Mouse (Mus musculus): Measurements from ENCODE around the gene Irs2.

Irs2 gene

DNA sequence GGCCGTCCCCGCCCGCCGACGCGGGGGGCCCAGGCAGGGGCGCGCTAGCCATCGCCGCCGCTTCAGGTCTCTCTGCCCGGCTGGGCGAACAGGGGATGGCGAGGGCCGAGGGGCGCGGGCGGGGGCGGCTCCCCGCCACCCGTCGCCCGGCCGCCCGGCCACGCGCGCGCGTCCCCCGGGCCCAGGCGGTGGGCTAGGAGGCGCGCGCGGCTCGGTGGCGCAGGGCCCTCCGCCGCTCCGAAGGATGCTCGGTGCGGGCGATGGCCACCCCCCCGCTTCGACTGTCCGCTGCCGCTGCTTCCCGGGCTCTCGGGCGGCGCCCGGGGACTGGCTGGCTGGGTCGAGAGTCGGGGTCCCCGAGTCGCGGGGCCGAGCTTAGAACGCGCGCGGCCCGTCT lies at the start of gene Irs2:
Irs2 (minus strand) TSS at position 80 of the 397 bp plus-strand sequence.
- no peak for DNase-seq (ENCODE audit: low spot score)

DNA sequence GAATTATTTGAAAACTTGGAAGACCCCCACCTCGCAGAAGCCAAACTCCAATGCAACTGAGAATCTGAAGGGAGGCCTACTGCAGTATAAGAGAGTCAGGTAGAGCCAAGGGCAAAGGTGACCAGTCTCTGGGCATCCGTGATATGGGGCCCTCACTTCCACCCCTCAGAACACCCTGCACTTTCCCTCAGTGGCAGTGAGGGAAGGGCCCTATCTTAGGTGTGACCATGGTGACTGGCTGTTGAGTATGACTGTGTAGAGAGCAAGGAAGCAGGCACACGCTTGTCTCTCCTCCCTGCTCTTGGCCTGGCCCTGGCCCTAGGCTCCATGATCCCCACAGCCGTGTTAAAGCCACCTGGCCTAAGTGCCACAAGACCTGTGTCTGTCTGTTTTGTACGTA lies 48.4 kb upstream of the Irs2 start:
- DNase-seq (ENCODE audit: low spot score): no peak

DNA sequence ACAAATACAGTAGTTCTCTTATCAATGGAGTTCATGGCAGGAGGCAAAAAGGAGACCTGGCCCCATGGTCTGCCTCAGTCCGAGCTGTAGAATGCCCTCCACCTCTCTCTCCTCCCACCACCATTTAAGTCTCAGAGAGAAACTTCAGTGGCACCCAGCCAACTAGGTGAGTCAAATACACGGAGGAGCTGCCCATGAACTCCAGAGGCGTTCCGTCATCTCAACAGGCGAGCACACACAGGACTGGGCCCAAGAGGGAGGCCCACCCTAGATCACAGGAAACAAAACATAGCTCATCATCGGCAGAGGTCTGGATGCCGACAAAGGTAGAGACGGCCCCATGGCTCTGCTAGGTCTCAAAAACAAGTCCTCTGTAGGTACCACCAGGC lies 47.9 kb upstream of the Irs2 start:
- no peak for DNase-seq (ENCODE audit: low spot score)

DNA sequence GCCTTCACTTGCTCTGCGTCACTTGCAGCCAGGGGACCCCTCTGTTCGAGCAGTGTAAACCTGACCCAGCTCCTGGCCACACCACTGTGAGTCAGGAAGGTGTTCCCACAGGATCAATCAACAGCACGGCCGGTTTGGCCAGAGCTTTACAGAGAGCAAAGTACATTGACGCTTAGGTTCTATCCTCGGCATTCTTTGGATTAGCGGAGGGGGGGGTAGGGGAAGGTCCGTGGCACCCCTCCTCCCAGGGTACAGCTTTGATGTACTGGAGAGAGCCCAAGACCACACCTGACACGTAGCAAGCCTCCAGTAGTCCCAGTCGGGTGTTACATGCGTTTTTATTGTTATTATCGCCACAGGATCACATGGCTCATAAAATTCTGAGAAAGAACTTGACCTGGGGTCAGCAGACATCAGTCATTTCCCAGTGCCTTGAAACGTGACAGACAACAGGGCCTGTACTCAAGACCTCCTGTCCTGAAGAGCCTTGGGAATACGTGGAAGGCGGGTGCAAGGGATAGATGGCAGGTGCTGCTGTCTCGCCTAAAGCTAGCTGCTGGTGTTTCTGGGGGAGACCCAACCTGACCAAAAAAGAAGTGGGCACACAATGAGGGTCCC lies 47.4 kb upstream of the Irs2 start:
- peak; percentile 80 for DNase-seq (ENCODE audit: low spot score)

- no peak for DNase-seq (ENCODE audit: low spot score)
Measured at GRCm38 (mm10) chr8:11049835-11050234, 41.6 kb upstream of the Irs2 start.

GRCm38 (mm10) chr8:11047812-11048211 lies 39.6 kb upstream of the Irs2 start:
- peak; percentile 49 for DNase-seq (ENCODE audit: low spot score)

DNA sequence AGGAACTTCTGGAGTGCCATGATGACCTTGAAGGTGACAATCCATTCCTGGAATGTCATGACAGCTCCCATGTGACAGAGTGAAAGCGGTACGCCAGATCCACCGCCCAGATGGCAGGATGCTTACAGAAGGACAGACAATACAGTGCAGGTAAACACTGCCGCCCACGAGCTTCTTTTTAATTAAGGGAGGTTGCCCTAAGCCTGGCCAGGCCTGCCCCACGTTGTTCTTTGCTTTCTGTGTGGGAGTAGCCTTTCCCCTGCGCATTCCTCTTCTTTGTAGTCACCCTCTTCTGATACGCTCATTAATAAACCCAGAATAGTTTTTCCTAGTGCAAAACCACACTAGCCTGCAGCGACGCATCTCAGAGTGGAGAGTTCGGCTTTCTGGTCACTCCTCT lies 36.4 kb upstream of the Irs2 start:
- DNase-seq (ENCODE audit: low spot score): no peak

DNA sequence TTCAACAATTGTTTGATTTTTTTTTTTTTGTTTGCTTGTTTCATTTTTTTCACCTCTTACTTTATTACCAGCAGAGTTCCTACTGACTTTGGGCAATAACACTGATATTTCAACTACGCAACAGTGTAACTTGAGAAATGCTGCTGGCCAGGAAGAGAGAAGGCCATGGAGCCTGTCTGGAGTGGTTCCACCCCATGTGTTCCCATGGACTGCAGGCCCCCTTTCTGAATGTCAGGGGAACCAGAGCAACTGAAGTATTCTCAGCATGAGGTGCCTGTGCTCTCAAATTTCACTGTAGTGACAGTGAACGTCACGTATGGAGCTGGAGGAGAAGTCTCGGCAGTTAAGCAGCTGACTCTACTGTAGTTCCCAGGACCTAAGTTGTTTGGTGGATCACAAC lies 35.3 kb upstream of the Irs2 start:
- DNase-seq (ENCODE audit: low spot score): no peak

- no peak for DNase-seq (ENCODE audit: low spot score)
Measured at GRCm38 (mm10) chr8:11042872-11043587, 34.8 kb upstream of the Irs2 start.

- no peak for DNase-seq (ENCODE audit: low spot score)
Measured at GRCm38 (mm10) chr8:11040088-11040487, 31.8 kb upstream of the Irs2 start.

DNA sequence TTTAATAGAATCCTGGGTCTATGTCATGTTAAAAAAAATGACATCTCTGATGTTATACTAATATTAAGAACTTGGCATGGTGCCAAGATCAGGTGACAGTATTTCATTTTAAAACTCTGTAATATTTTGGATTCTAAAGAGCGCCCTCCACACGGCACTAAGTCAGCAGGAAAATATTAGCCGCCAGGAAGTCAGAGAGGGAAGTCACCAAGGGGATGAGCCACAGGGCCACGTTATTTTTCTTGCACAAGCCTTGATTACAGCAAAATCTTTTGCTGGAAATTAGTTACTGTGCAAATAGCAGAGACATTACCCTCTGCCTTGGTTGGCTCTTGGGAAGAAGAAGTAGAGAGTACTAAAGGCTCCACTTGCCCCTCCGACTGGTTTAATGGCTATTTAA lies 30.5 kb upstream of the Irs2 start:
- no peak for DNase-seq (ENCODE audit: low spot score)

DNA sequence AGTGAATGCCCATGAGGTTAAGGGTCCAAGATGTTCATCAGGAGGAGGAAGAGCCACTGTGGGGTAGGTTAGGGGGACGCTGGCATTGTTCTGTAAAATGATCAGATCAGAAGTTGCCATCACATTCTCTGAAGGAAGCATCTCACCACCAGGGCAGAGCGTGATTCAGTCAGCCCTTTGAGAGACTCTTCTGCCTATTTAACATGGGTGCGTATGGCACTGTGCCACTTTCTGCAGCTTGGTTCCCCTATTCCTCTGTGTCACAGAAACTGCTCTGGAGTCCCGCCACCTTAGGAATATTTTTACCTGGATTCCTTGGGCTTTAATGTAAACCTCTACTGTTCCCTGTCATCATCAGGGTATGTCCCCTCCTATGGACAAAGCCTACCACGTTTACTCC lies 30.1 kb upstream of the Irs2 start:
- DNase-seq (ENCODE audit: low spot score): no peak

DNA sequence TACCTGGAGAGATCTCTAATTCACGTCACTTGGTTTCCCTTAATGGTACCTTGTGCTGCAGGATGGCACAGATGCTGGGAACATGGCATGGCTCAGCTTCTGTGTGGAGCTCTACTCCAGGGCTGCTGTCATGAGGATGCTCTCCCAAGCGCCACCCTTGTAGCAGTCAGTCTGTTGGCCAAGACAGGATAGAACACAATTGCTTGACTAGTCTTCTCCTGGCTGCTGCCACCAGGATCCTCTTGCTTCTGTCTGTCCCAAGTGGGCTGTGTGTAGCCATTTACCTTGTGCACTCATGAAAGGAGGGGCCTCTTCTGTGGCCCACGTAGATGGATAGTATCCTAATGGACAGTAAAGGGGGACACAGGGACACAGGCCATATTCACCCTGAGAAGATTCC lies 28.5 kb upstream of the Irs2 start:
- DNase-seq (ENCODE audit: low spot score): no peak

GRCm38 (mm10) chr8:11035628-11036416 lies 27.6 kb upstream of the Irs2 start:
- no peak for DNase-seq (ENCODE audit: low spot score)

GRCm38 (mm10) chr8:11024871-11025270 lies 16.6 kb upstream of the Irs2 start:
- DNase-seq (ENCODE audit: low spot score): no peak

GRCm38 (mm10) chr8:11020949-11021572 lies 12.8 kb upstream of the Irs2 start:
- DNase-seq (ENCODE audit: low spot score): no peak

DNA sequence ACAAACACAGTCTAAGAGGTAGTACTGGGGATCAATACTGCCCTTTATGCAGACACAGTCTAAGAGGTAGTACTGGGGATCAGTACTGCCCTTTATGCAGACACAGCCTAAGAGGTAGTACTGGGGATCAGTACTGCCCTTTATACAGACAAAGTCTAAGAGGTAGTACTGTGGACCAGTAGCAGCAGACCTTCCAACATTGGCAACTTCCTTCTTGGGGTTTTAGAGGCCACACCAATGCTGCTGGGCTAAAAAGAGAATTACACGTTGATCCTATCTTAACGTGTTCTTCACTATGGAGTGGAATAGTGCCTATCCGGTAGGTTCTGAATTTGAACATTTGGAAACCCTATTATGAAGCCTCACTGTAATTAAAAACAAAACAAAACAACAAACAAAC lies 7.4 kb upstream of the Irs2 start:
- no peak for DNase-seq (ENCODE audit: low spot score)

- DNase-seq (ENCODE audit: low spot score): peak; percentile 46
Measured at GRCm38 (mm10) chr8:11013258-11013657, 5.0 kb upstream of the Irs2 start.

- DNase-seq (ENCODE audit: low spot score): no peak
Measured at GRCm38 (mm10) chr8:11011787-11012485, 3.7 kb upstream of the Irs2 start.

- peak; percentile 50 for DNase-seq (ENCODE audit: low spot score)
Measured at GRCm38 (mm10) chr8:11010913-11011605, 2.8 kb upstream of the Irs2 start.

DNA sequence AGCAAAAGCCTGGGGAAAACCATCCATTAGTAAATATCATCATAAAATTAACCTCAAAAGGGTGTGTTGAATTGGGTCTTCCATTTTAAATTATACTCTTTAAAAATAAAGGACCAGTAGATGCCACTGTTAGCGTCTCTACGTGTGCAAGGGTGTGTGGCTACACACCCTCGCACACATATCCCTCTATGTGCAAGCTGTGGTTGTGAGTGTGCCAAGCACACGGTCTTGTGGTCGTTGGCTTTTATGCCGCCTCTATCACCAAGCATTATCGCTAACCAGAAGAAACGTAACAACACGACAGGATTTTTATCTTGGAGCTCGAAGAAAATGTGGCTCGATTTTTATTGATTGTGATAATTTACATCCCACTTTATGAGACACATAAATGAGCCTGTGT lies 2.1 kb upstream of the Irs2 start:
- no peak for DNase-seq (ENCODE audit: low spot score)

Data from yolk sac, embryonic 10.5 days (tissue).